Mouse (Mus musculus): Measurements from ENCODE around the gene Krcc1. TPM values are rescaled to one million over a fixed set of nuclear protein-coding genes. Genes with fewer than 3 reads are reported as not detected.
A peak's percentile ranks its signal among the peaks of the same experiment; 100 is the strongest.

The Krcc1 gene
- total and polyA plus RNA-seq, 2 experiments from 2014 or later, result 47.8 to 82.5 TPM

DNA sequence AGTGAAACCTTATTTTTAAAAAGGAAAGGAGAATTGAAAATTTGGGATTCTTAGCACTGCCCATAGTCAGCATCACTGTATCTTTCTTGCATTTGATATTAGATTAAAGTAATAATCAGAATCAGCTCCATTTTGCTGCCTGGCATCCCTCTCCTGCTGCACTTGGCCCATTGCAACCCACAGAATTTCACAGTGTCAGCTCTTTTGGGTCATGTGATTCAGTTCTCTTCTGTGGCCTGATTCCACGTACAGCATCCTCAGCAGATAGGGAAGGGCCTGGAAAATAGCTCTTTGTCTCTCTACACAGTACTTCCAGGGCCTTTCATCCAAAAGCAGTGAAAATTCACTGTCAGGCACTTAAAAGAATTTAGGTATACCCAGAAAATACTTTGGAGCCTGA lies 14.1 kb upstream of the Krcc1 start:
- Histone ChIP-seq H3K27ac (ENCODE audit: low read depth) (no peak overlapping the region), H3K27me3 (ENCODE audit: control insufficient read depth, insufficient read depth, low read length) (no peaks in the 10 kb centered on the region), H3K4me2 (ENCODE audit: low read depth, low read length) (no peak overlapping the region), H3K9ac (replicated peaks; ENCODE audit: low read depth, low read length) (no peak overlapping the region), H3K4me3 (ENCODE audit: low read depth, low read length) (no peak overlapping the region), H3K9me3 (replicated peaks; ENCODE audit: control insufficient read depth, low read length) (no peaks in the 10 kb centered on the region), H3K4me1 (ENCODE audit: control insufficient read depth, insufficient read depth) (peaks cover 11% of the 10 kb centered on the region; the same call in 1 of the 2 replicates), H3K36me3 (replicated peaks; ENCODE audit: control insufficient read depth, insufficient read depth, low read length) (peaks cover 6% of the 10 kb centered on the region; the same call in 1 of the 2 replicates)
- no peak for ATAC-seq (ENCODE audit: insufficient read depth, low read depth)
- no peak for DNase-seq (ENCODE audit: low spot score)
- 4% methylated on average over 1 of the region's 1 CpGs for WGBS
- no peak for TF ChIP-seq EP300 (IDR thresholded peaks at IDR 0.05; ENCODE audit: low read depth)

DNA sequence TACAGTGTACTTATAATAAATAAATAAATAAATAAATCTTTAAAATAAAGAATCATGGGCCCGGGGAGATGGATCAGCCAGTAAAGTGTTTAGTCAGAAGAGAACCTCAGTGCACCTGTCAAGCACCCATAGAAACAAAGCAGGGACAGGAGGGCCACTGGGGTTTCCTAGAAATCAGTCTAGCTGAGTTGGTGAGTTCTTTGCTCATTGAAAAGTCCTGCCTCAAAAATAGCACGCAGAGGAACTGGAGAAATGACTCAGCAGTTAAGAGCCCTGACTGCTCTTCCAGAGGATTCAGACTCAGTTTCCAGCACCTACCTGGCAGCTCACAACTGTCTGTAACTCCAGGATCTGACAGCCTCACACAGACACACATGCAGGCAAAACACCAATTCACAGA lies 12.9 kb upstream of the Krcc1 start:
- H3K9ac ChIP-seq (replicated peaks; ENCODE audit: low read depth, low read length), result no peak overlapping the region
- no peak for DNase-seq (ENCODE audit: low spot score)
- 33% methylated on average over 2 of the region's 2 CpGs for WGBS
- H3K4me2 ChIP-seq (ENCODE audit: low read depth, low read length), result peak overlapping the region; percentile 67; the same call in 1 of the 2 replicates
- H3K27ac ChIP-seq (ENCODE audit: low read depth), result 0 out of 2 replicates have a peak overlapping the region, but pooled peaks have one; percentile 95
- H3K4me1 ChIP-seq (ENCODE audit: control insufficient read depth, insufficient read depth), result peaks cover 21% of the 10 kb centered on the region
- H3K27me3 ChIP-seq (ENCODE audit: control insufficient read depth, insufficient read depth, low read length), result no peaks in the 10 kb centered on the region
- ATAC-seq (ENCODE audit: insufficient read depth, low read depth), result no peak
- no peaks in the 10 kb centered on the region for H3K9me3 ChIP-seq (replicated peaks; ENCODE audit: control insufficient read depth, low read length)
- H3K4me3 ChIP-seq (ENCODE audit: low read depth, low read length), result no peak overlapping the region
- TF ChIP-seq CTCF (IDR thresholded peaks at IDR 0.05; ENCODE audit: low read depth) (no peak), EP300 (IDR thresholded peaks at IDR 0.05; ENCODE audit: low read depth) (no peak)
- H3K36me3 ChIP-seq (replicated peaks; ENCODE audit: control insufficient read depth, insufficient read depth, low read length), result peaks cover 6% of the 10 kb centered on the region; the same call in 1 of the 2 replicates

GRCm38 (mm10) chr6:71259166-71259565 lies 12.3 kb upstream of the Krcc1 start:
- DNase-seq (ENCODE audit: low spot score) (no peak), ATAC-seq (ENCODE audit: insufficient read depth, low read depth) (no peak)
- Histone ChIP-seq H3K27ac (ENCODE audit: low read depth) (peak overlapping the region; percentile 95), H3K27me3 (ENCODE audit: control insufficient read depth, insufficient read depth, low read length) (no peaks in the 10 kb centered on the region), H3K4me3 (ENCODE audit: low read depth, low read length) (peak overlapping the region; percentile 56), H3K4me2 (ENCODE audit: low read depth, low read length) (peak overlapping the region; percentile 67), H3K4me1 (ENCODE audit: control insufficient read depth, insufficient read depth) (peaks cover 24% of the 10 kb centered on the region), H3K36me3 (replicated peaks; ENCODE audit: control insufficient read depth, insufficient read depth, low read length) (peaks cover 6% of the 10 kb centered on the region; the same call in 1 of the 2 replicates), H3K9me3 (replicated peaks; ENCODE audit: control insufficient read depth, low read length) (no peaks in the 10 kb centered on the region), H3K9ac (replicated peaks; ENCODE audit: low read depth, low read length) (peak overlapping the region; percentile 76; the same call in 1 of the 2 replicates)
- TF ChIP-seq EP300 (IDR thresholded peaks at IDR 0.05; ENCODE audit: low read depth) (no peak), CTCF (IDR thresholded peaks at IDR 0.05; ENCODE audit: low read depth) (no peak)
- WGBS, result 66% methylated on average over 4 of the region's 4 CpGs

DNA sequence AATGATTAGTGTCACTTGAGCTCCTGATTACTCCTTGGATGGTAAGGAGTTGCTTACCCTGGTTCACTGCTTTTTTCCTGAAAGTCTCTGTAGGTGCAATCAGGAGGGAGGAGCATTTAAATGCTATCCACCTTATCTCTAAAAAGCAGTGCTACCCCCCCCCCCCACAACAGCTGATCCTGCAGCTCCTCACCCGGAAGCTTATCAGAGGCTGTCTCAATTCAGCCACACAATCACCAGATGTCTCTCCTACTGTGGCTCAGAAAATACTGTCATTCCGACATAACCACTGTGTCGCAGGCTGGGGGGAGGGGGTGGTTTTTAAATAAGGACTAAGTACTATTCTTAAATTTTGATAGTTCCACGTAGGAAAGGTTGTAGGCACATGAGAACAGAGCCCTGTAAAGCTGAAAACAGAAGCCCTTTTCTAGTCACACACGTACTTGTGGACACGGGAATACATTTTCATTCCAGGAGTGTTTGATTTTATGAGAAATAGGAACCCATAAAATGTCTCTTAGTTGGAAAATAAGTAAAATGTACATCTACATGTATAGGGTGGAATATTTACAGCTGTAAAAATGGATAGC lies 11.3 kb upstream of the Krcc1 start:
- H3K9me3 ChIP-seq (replicated peaks; ENCODE audit: control insufficient read depth, low read length), result no peaks in the 10 kb centered on the region
- TF ChIP-seq CTCF (IDR thresholded peaks at IDR 0.05; ENCODE audit: low read depth), result no peak
- TF ChIP-seq EP300 (IDR thresholded peaks at IDR 0.05; ENCODE audit: low read depth), result no peak
- H3K4me2 ChIP-seq (ENCODE audit: low read depth, low read length), result peak overlapping the region; percentile 67
- 0 out of 2 replicates have a peak, but pooled peaks have one; percentile 15 for ATAC-seq (ENCODE audit: insufficient read depth, low read depth)
- no peaks in the 10 kb centered on the region for H3K27me3 ChIP-seq (ENCODE audit: control insufficient read depth, insufficient read depth, low read length)
- H3K27ac ChIP-seq (ENCODE audit: low read depth), result peak overlapping the region; percentile 95
- peak overlapping the region; percentile 56 for H3K4me3 ChIP-seq (ENCODE audit: low read depth, low read length)
- WGBS, result 12% methylated on average over 6 of the region's 6 CpGs
- peaks cover 6% of the 10 kb centered on the region; the same call in 1 of the 2 replicates for H3K36me3 ChIP-seq (replicated peaks; ENCODE audit: control insufficient read depth, insufficient read depth, low read length)
- H3K4me1 ChIP-seq (ENCODE audit: control insufficient read depth, insufficient read depth), result peaks cover 24% of the 10 kb centered on the region
- H3K9ac ChIP-seq (replicated peaks; ENCODE audit: low read depth, low read length), result peak overlapping the region; percentile 76; the same call in 1 of the 2 replicates
- DNase-seq (ENCODE audit: low spot score), result no peak

GRCm38 (mm10) chr6:71261060-71261459 lies 10.4 kb upstream of the Krcc1 start:
- Histone ChIP-seq H3K27me3 (ENCODE audit: control insufficient read depth, insufficient read depth, low read length) (no peaks in the 10 kb centered on the region), H3K4me3 (ENCODE audit: low read depth, low read length) (peak overlapping the region; percentile 56), H3K4me1 (ENCODE audit: control insufficient read depth, insufficient read depth) (peaks cover 24% of the 10 kb centered on the region), H3K9me3 (replicated peaks; ENCODE audit: control insufficient read depth, low read length) (no peaks in the 10 kb centered on the region), H3K4me2 (ENCODE audit: low read depth, low read length) (peak overlapping the region; percentile 67), H3K36me3 (replicated peaks; ENCODE audit: control insufficient read depth, insufficient read depth, low read length) (peaks cover 1% of the 10 kb centered on the region; the same call in 1 of the 2 replicates), H3K9ac (replicated peaks; ENCODE audit: low read depth, low read length) (peak overlapping the region; percentile 76), H3K27ac (ENCODE audit: low read depth) (peak overlapping the region; percentile 95)
- no peak for ATAC-seq (ENCODE audit: insufficient read depth, low read depth)
- no peak for DNase-seq (ENCODE audit: low spot score)
- 35% methylated on average over 3 of the region's 3 CpGs for WGBS
- no peak for TF ChIP-seq CTCF (IDR thresholded peaks at IDR 0.05; ENCODE audit: low read depth)
